Comparison of ENCODE assay signal across 18 mouse cellular contexts in the genomic region with DNA sequence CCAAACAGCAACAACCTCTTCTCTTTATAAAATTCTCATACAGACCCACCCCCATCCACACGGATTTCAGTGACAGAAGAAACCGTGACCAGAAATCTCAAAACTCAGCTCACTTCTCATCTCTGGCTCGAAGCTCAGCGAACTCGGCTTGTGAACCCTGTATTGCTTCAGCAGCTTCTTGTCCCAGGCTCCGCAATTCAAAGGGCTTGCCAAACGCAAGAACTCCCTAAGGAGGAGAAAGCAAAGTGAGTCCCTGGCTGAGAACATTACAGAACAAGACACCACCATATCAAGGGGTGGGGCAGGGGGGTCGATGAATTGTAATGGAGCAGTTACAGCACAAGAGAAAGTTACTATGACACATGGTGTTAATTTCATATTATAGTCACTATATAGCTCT.
DNase-seq lines count a peak whose midpoint lies in the region.
"Had no signal": no experiment of that assay in that cellular context is flagged by ENCODE, and none has a peak within 500 bp of the region (broad histone marks: within the 10 kb centered on the region; RNA-seq: fewer than 3 reads in every experiment).

No protein-coding gene starts in this region.

- peak; percentile 32 for DNase-seq in adrenal gland, postnatal 14 days
- no peak for DNase-seq in adrenal gland, adult 18-20 months (ENCODE audit: low spot score in 2 of 2)
- peak; percentile 67 for DNase-seq in adipocyte (ENCODE audit: low spot score)
- no peak for DNase-seq in left cerebral cortex, adult 8-10 months (ENCODE audit: low spot score in 2 of 2)
- DNase-seq: adrenal gland, adult 8-10 months; cerebellum, adult 11 months; cerebellum, adult 18-20 months; cerebellum, adult 8-10 months; cerebellum, adult 9-11 months; cerebellum, postnatal 14 days; cerebellum, postnatal 36 days; embryo, embryonic 11 days had no signal

- H3K27ac ChIP-seq in brown adipose tissue, adult 24 weeks (replicated peaks; ENCODE audit: low read depth, low read length) = 0 out of 2 replicates have a peak overlapping the region, but pooled peaks have one; percentile 38
- H3K27ac ChIP-seq: embryonic facial prominence, embryonic 13.5 days; embryonic facial prominence, embryonic 15.5 days; forebrain, embryonic 10.5 days; forebrain, embryonic 12.5 days had no signal

- H3K4me1 ChIP-seq in brown adipose tissue, adult 24 weeks (ENCODE audit: control insufficient read depth, insufficient read depth, insufficient read length, low read length) = no peaks in the 10 kb centered on the region
- H3K4me1 ChIP-seq: embryonic facial prominence, embryonic 13.5 days; embryonic facial prominence, embryonic 15.5 days; forebrain, embryonic 12.5 days had no signal

- no peak overlapping the region for H3K4me3 ChIP-seq in brown adipose tissue, adult 24 weeks (ENCODE audit: insufficient read depth, low read depth, low read length)
- H3K4me3 ChIP-seq: embryonic facial prominence, embryonic 13.5 days; embryonic facial prominence, embryonic 15.5 days; erythroblast, embryonic 14.5 days; forebrain, embryonic 10.5 days; forebrain, embryonic 12.5 days had no signal

Comparison
In these comparisons a context has a peak if more than half of its experiments do, and no peak if none do; other contexts are left out.
1. DNase-seq: peak in adrenal gland, postnatal 14 days (single experiment) and adipocyte (single experiment); none in adrenal gland, adult 18-20 months (0 of 2) and left cerebral cortex, adult 8-10 months (0 of 2).